Mouse (Mus musculus) Muller cell, postnatal 12 days (primary cell): ENCODE data around the gene Trip12.
A peak's percentile ranks its signal among the peaks of the same experiment; 100 is the strongest.

Experiments
- DNase-seq: peaks from one replicate; pipeline ENCODE4 v3.0.0-alpha.2; 2015; ENCODE audit errors: inconsistent ontology term

Gene Trip12

GRCm38 (mm10) chr1:84795335-84795734 is 45.0 kb downstream of the Trip12 start:
- DNase-seq: no peak

- no peak for DNase-seq
Observed at GRCm38 (mm10) chr1:84791393-84791792, 48.9 kb downstream of the Trip12 start.

GRCm38 (mm10) chr1:84780630-84781029 is 59.7 kb downstream of the Trip12 start:
- DNase-seq: no peak

GRCm38 (mm10) chr1:84777455-84777854 is 62.9 kb downstream of the Trip12 start:
- no peak for DNase-seq

DNA sequence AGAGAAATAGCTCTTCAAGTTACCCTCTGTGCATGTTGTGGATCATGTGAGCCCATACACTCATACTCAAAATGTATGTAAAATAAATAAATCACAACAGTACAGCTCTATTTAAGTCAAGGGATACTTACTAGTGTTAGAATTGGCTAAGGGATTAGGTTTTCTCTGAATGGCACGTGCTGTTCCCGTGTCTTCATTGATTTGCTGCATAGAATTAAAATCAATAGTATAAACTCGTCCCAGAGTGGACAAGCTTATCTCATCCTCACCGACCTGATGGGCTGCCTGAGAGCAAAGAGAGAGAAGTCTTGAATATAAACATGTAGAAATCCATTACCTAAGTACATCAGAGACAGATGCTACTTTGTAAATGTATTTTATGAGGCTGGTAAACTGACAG is 81.5 kb downstream of the Trip12 start:
- no peak for DNase-seq

DNA sequence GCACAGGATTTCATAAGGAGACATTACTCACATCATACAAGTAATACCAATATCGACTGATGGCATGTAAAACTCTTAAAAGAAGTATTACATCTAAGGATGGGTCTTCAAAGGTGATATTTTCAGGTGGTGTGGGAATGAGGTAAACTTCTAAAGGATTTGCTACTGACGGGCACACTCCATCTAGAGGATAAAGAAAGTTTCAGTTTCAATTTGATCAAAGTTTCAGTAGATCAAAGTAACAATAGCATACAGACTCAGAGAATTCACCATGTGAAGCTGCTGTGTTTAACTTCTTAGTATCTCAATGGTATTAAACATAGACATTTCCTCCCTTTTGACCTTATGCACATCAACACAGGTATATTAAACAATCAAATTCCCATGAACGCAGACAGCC is 98.2 kb downstream of the Trip12 start:
- no peak for DNase-seq

DNA sequence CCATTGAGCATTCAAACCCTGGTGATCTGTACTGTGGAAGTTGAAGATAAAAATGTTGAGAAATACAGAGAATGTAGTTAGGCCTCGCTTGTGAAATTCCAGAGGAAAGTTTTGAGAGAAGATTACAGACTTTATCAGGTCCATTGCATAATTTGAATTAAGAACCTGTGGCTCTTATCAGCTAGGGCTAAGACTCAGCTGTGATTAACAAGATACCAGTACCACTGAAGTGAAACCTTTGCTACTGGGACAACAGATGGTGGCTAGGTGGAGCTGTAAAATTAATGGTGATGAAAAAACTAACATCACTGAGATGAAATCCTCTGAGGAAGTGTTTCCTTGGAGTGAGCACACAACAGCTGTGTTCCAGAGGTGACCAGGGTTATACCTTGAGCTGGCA is 100.2 kb downstream of the Trip12 start:
- no peak for DNase-seq

DNA sequence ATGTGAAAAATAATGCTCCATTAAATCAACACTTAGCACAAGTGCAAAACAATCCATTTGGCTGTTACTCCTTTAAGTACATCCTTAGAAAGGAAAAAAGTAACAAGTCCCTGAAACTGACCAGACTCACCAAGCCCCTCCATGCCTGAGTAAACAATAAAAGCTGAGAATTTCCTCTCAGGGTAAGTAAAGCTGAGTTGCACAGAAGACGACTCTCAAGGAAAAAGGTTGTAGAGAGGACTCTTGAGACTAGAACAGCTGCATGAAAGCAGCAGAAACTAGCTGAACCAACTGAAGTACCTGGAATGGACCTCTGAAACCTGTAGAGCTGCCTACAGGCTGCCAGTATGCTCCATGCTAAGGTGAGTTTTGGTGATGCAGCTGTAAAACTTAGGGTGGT is 103.2 kb downstream of the Trip12 start:
- no peak for DNase-seq

DNA sequence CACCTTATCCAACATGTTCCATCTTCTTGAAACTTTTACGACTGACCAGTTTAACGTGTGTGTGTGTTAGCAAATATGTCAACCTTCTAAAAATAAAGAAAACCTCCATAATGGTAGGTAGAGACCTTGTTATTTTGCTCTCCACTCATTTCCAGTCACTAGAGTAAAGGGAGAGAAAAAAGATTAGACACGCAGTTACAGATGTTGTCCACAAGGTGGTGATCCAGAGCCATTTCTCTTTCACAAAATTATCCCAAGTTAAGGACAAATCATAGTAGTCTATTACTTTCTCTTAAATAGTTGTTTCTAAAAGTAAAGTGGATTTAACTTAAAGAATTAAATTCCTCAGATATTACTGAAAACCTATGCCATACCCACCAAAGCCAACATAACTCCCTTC is 106.5 kb downstream of the Trip12 start:
- DNase-seq: peak; percentile 22

GRCm38 (mm10) chr1:84731763-84732162 is 108.6 kb downstream of the Trip12 start:
- no peak for DNase-seq

DNA sequence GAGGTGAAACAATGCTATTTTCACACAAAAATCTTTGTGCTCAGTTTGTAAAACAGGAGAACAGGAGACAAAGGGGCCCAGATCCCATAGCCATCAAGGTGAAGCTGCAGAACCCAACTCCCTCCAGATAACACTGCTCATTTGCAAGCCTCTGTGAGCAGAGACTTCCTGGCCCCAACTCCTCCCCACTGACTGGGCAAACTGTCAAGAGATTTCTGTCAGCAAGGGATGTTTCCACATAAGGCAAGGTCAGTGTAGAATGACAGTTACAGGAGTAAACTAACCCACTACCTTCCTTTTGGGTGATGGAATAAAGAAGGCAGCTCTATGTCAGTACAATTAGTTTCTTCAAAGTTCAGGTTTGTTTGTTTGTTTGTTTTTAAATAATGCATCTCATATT is 117.5 kb downstream of the Trip12 start:
- no peak for DNase-seq

GRCm38 (mm10) chr1:84722371-84722770 is 117.9 kb downstream of the Trip12 start:
- DNase-seq: no peak

GRCm38 (mm10) chr1:84721942-84722341 is 118.4 kb downstream of the Trip12 start:
- no peak for DNase-seq

- DNase-seq: peak; percentile 12
Observed at GRCm38 (mm10) chr1:84709810-84710785, 130.2 kb downstream of the Trip12 start.

GRCm38 (mm10) chr1:84709406-84709805 is 130.9 kb downstream of the Trip12 start:
- no peak for DNase-seq

DNA sequence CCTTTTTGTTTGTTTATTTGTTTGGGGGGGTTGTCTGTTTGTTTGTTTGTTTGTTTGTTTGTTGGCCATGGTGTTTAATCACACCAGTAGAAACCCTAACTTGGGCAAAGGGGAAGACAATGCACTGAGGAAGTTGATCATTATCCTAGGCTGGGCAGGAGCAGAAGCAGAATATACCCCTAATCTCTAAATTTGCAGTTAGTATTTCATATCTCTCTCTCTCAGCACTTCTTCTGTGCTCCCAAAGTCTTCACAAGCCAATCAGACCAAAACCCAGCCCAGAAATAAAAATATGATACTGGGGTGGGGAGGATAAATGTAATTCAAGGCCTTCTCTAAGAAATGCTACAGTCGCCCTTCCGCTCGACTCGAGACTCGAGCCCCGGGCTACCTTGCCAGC is 140.1 kb downstream of the Trip12 start:
- DNase-seq: no peak

- peak; percentile 9 for DNase-seq
Observed at GRCm38 (mm10) chr1:84697136-84697535, 143.2 kb downstream of the Trip12 start.

- peak; percentile 91 for DNase-seq
Observed at GRCm38 (mm10) chr1:84695517-84696411, 144.6 kb downstream of the Trip12 start, which contains the start of gene Dner. Gene Dner, minus strand, starts transcription at chr1:84696221.

- DNase-seq: peak; percentile 54
Observed at GRCm38 (mm10) chr1:84694688-84695474, 145.4 kb downstream of the Trip12 start.

DNA sequence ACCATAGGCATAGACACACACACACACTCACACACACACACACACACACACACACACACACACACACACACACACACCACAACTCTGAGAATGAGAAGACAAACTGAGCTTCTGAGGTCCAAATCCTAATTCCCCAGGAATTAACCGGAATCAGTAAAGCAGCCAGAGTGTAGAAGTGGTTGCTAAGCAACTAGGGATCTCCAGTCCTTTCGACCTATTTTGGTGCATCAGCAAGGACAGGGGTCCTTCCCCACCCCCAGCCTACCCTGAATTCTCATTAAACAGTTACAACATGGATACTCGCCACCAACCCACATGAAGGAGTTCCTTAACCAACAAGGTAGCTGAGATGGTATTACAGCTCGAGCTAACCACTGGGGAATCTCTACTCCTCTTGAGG is 162.4 kb downstream of the Trip12 start:
- no peak for DNase-seq
